Mouse (Mus musculus): ENCODE data around the gene Dnttip1. TPM values are rescaled to one million over a fixed set of nuclear protein-coding genes. Genes with fewer than 3 reads are reported as not detected.
"Not testable (repeated sequence)": the region's sequence is repeated elsewhere in the genome, so short reads cannot be mapped to it uniquely, and the experiment has no call there.

The Dnttip1 gene
- total RNA-seq, 2 experiments from 2014 or later: 34.5 to 37.5 TPM

DNA sequence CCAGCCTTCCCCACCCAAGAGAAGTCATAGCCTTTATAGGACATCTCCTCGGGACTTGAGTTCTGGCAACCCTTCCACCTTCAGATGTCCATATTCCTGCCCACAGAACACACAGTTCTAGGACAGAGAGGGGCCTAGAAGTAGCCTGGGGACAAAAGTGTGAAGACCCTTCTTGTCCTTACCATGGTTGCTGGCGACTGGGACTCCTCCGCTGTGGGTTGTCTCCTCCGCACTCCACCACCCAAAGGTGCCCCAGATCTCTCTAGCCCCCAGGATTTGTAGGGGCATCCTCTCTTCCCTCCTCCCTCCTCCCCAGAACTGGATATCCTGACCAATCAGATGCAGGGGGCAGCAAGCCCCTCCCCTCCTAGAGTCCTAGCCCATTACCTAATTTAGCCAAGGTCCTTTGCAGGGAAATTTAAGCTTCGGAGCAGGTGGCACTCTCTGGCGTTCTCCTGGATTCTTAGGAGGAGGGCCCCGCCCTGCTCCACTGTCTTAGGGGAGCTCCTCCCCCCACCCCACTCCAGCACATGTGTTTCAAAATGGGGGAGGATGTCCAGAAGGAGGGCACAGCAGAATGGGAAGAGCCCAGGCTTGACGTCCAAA is 33.8 kb downstream of the Dnttip1 start, which contains the start of gene Tnnc2:
Gene Tnnc2 (minus strand): TSS at position 487 of the 606 bp plus-strand sequence.
- DNase-seq (ENCODE audit: low spot score in 2 of 2): no peak

DNA sequence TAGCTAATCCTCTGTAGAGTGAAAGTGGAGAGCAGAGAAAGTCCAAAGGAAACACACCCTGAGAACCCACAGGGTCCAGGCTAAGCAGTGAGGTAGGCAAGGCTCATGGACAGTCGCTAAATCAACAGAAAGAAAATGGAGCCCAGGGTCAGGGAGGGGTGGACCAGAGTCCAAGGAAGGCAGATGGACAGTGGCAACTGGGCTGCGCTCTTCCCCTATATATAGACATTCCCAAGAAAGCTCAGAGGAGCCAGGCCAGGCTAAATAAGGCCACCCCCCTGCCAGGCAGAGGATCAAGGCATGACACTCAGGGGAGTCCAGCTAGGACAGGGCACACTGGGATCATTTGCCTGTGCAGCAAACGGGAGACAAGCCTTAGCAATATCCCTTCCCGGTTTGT is 36.1 kb downstream of the Dnttip1 start:
- no peak for DNase-seq (ENCODE audit: low spot score in 2 of 2)

DNA sequence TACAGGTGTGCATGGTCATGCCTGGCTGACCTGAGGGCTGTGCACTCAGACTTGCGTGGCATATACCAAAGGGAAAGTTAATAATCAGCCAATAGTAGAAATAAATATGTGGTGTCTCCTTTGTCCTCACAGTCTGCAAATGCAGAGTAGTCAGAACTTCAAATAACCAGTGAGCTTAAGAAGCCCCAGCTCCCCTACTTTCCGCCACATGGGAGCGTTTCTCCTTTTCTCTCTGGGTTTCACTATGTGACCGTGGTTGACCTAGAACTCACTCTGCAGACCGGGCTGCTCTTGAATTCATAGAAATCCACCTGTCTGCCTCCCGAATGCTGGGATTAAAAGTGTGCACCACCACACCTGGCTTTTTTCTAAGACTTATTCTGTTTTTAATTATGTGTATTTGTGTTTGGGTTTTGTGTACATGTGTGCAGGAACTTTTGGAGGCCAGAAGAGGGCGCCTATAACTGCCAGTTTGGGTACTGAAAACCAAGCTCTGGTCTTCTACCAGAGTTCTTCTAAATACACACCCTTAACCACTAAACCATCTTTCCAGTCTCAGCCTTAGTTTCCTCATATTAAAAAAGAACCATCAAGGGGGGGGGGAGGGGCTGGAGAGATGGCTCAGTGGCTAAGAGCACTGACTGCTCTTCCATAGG is 38.3 kb downstream of the Dnttip1 start:
- DNase-seq (ENCODE audit: low spot score in 2 of 2): no peak

DNA sequence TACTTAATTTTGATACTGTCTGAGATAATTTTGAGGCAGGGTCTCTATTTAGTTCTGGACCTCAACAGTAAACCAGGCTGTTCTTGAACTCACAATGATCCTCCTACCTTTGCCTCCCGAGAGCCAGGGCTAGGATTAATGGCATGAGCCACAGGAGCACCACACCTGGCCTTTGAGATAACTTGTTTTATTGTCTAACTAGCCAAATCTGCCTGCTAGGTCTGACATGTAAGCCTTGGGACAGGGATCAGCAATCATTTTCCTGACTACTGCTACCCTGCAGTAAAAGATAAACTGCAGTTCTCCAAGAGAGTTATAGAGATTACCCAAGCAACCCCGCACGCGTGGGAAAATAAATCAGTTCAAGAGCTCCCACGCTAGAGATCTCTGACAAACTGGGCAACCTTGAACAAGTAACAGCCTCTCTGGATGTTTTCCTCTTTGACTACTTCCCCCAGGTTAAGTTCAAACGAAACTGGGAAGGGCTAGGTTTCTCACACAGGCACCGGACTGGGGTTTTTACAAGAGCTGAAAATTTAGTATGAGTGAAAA is 39.2 kb downstream of the Dnttip1 start:
- no peak for DNase-seq (ENCODE audit: low spot score in 2 of 2)

DNA sequence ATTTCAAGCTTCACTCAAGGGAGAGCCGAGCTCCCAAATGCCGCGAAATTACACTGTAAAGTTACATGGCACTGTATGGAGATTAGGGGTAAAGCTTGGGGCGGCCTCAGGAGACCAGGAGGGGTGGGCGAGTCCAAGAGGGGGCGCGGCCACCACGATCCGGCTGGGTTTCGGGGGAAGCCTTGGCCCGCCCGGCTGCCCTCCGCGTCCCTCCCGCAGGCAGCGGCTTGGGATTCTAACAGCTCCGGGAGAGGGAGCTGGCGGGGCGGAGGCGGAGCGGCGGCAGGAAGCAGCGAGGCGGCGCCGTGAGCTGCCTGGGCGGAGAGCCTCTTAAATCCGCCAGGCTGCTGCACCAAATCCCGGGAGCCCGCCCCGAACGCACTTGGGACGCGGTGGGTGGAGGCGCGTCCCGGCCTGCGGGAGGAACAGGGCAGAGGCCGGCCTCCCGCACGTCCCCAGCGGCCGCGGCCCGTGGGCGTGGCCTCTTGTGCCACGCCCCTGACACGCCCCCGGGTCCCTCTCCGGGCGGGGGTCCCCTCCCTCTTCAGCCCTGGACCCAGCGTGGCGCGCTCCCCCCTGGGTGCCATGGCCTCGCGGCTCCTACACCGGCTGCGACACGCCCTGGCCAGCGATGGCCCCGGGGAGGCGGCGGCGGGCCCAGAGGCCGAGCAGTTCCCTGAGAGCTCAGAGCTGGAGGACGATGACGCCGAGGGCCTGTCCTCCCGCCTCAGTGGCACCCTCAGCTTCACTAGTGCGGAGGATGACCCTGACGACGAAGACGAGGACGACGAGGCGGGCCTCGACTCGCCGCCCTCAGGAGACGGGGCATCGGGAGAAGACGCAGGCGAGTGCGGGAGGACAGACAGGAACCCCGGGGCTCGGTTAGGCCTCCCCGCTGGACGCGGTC is 40.0 kb downstream of the Dnttip1 start, which contains the start of gene Snx21:
Gene Snx21 (plus strand): TSS at position 343 of the 907 bp plus-strand sequence.
- DNase-seq (ENCODE audit: low spot score in 2 of 2): peak; percentile 83 to 86

DNA sequence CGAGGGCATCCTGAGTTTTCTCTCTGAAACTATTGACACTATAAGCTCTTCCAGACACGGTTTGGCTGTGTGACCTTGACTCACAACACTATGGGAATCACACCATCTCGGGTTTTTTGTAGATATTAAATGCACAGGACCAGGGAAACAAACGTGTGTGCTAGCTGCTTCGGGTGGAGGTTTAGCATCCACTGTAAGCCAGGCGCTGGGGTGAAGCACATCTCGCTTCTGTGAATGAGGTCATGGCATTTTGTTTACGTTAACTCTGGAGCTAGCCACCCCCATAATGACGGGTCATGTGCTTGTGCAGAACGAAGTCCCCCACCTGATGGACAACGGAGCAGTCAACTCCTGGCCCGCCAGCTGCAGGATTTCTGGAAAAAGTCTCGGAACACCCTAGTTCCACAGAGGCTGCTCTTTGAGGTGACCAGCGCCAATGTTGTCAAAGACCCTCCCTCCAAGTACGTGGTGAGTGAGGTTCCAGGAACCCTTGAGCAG is 40.7 kb downstream of the Dnttip1 start:
- no peak for DNase-seq (ENCODE audit: low spot score in 2 of 2)

DNA sequence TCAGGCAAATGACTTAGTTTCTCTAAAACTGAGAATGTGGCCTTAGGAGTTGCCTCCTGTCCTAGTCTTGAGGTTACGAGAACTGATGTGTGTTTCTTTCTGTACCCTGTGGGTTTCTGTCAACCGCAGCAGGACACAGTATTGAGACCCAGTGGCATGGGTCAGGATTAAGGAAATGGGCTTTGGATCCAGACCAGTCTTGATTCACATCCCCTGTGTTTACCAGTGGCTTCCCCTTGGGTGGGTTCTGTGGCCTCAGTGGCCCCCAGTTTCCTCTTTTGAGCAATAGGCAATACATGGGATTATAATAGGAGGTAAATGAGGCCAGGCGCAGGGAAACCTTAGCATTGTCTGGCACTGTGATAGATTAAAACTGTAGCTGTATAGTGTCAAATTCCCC is 41.2 kb downstream of the Dnttip1 start:
- DNase-seq (ENCODE audit: low spot score in 2 of 2): no peak

DNA sequence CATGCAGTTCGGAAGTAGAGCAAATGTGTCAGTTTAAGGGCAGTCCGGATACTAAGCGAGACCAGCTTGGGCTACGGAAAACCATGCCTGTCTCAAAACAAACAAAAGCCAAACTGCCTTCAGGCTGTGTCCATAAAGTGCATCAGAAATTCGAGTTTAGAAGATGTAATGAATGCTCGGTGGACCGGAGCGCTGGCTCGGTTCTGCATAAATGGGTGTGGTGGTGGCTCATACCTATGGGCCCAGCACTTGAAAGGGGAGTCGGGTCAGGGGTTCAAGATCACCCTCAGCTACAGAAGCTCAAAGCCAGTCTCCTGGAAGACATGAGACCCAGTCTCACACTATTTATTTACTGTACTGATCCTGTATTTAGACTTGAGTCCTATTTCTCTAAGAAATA is 42.0 kb downstream of the Dnttip1 start:
- no peak for DNase-seq (ENCODE audit: low spot score in 2 of 2)

DNA sequence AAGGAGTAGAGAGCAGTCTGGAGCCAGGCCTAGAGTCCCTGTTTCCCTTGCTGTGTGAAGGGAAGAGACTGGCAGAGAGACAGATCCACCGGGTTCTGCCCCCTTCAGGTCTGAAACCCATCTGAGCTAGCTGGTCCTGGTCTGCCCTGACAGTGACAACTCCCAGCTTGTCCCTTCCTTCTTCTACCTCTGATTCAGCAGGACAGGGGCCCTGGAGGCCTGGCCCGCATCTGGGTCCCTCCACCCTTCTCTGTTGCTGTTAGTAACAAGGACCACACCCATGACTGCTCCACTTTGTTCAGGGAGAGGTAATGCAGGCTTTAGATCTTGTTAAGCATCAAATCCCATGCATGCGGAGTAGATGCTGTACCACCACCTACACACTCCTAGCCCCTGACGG is 42.6 kb downstream of the Dnttip1 start:
- DNase-seq (ENCODE audit: low spot score in 2 of 2): no peak

DNA sequence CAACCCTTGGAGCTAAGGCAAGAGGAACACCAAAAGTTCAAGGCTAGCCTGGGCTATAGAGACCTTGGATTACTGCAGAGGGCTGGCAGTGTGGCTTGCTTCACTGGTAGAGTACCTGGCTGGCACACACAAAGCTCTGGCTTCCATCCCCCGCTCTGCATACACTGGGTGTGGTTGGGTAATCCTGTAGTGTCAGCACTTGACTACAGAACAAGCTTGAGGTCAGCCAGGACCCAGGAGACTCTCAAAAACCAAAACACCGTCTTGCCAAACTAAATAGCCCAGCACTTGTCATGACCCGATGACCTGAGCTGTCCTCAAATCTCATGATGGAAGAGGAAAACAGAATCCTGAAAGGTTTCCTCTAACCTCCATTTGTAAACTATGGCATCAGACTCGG is 44.7 kb downstream of the Dnttip1 start:
- DNase-seq (ENCODE audit: low spot score in 2 of 2): no peak

DNA sequence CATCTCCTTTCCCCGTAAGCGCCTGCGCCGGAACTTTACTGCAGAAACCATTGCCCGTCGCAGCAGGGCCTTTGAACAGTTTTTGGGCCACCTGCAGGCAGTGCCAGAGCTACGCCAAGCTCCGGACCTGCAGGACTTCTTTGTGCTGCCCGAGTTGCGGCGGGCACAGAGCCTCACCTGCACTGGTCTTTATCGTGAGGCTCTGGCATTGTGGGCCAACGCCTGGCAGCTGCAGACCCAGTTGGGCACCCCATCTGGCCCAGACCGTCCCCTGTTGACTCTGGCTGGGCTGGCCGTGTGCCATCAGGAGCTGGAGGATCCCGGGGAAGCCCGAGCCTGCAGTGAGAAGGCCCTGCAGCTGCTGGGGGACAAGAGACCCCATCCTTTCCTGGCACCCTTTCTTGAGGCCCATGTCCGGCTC is 46.1 kb downstream of the Dnttip1 start:
- DNase-seq (ENCODE audit: low spot score in 2 of 2): no peak

DNA sequence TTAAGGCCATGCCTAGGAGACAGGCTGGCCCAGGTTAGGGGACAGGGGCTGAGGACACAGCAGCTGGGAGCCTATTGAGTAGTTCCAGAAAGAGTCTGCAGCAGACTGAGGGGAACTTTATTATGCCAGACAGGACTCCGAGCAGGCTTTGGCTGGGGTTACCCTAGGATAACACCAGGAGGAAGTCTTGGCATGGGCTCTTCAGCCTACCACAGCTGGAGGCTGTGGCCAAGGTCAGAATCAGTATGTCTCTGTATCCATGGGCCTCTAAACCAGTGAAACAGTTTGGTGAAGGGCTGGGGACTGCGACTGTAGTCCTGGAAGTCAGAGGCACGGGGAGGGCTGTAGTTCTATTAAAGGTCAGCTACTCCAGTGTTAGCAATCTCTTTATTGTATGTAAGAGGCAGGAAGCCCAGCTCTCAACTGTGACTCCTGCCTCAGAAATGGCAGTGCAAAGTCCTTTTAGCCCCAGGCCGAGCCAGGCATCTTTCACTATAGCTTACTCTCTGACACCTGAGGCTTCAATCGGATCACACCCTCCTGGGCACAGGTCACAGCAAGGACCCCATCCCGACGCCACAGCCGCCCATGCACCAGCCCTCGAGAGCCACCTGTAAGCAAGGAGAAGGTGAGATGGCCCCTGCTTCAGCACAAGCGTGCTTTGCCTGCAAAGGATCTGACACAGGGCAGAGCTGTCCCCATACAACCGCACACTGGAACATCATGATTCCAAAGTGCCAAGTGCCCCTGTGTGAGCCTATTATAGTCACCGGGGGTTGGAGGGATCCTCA is 46.8 kb downstream of the Dnttip1 start:
- no peak for DNase-seq (ENCODE audit: low spot score in 2 of 2)

DNA sequence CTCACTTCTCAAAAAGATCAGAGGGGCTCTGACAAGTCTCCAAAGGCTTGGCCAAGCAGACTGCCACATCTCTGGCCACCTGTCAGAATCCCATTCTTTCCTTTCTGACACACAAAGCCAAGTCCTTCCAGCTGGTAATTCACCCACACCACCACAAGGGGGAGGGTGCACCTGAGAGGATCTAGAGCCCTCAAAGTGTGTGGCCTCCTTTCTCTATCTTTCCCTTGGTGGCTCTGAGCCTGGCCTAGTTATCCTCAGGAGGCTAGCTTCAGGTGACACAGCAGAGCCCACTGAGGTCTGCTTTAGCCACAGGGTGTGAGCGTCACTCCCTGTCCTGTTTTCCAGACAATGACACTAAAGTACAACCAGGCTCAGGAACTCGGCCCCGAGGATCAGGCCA is 47.5 kb downstream of the Dnttip1 start:
- DNase-seq (ENCODE audit: low spot score in 2 of 2): peak; percentile 57 to 65

DNA sequence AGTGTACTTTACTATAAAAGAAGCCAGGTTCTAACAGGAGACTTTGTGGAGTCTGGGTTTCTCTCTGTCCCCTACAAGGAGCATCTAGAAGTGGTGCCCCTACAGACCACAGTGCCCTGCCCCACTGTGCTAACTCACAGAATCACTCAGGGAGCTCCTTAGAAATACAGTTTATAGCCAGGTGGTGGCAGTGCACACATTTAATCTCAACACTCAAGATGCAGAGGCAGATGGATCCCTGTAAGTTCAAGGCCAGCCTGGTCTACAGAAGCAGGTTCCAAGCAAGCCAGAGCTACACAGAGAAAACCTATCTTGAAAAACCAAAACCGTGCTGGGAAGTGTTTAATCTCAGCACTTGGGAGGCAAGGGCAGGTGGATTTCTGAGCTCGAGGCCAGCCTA is 48.0 kb downstream of the Dnttip1 start:
- DNase-seq (ENCODE audit: low spot score in 2 of 2): no peak

DNA sequence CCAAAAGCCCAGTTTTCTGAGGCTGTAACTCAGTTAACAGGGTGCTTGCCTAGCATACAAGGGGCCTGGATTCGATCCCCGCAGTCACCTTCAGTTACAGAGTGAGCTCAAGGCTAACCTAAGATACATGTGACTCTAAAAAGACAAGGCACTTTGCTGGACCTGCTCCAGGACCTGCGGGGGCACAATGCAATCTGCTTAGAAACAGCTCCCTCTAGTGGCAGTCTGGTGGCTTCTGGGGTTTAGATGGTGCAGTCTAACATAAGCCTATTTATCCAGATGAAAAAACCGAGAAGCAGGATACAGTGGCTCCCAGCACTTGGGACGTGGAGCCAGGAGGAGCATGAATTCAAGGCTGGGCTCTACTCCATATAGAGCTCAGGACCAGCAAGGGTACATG is 48.5 kb downstream of the Dnttip1 start:
- peak; percentile 84 to 85 for DNase-seq (ENCODE audit: low spot score in 2 of 2)

DNA sequence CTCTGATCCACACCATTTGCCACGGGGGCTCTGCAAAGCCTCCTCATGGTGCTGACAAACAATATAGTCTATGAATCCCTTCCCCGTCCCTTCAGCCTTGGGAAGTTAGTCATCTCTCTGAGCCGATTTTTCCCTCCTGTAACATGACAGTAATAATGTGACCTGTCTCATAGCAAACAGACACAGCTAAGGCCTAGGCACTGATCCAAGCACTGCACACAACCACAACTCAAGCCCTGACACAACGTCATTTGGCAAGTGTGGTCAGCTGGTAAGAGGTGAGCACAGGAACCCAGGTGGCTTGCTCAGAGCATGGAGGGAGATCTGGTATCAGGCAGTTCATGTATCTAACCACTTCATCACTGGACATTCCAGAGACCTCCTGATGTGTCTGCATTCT is 50.1 kb downstream of the Dnttip1 start:
- no peak for DNase-seq (ENCODE audit: low spot score in 2 of 2)

DNA sequence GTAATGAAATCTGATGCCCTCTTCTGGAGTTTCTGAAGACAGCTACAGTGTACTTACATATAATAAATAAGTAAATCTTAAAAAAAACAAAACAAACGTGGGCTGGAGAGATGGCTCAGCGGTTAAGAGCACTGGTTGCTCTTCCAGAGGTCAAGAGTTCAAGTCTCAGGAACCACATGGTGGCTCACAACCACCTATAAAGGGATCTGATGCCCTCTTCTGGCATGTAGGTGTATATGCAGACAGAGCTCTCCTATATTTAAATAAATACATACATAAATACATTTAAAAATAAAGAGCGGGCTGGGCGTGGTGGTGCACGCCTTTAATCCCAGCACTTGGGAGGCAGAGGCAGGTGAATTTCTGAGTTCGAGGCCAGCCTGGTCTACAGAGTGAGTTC is 52.8 kb downstream of the Dnttip1 start:
- not testable (repeated sequence) for DNase-seq (ENCODE audit: low spot score in 2 of 2)

DNA sequence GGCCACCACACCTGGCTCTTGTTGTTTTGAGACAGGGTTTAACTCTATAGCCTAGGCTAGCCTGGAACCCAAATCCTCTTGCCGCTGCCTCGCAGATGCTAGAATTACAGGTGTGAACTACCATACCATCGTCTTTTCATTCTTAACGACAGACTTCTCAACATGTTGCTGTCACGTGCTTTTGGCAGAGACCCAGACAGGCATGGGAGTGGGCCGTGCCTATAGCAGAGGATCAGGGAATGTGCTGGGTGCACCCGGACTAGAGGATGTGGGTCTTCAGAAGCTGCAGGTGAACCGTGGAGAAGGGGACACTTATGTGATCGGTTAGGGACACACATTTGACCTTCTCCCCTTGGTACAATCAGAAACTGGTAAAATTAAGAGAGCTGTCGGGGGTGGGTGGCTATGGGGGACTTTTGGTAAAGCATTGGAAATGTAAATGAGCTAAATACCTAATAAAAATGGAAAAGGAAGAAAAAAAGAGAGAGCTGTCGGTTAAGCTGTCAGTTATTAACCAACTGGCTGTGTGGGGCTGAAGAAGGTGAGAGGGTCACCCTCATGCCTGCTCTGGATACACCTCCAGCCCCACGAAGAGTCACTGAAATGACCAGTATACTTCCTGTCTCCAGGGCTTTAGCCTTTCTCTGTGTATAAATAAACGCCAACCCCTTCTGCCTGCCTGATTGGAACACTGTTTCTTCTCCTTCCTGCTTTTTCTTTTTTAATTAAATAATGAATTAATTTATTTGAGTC is 54.6 kb downstream of the Dnttip1 start:
- no peak for DNase-seq (ENCODE audit: low spot score in 2 of 2)

DNA sequence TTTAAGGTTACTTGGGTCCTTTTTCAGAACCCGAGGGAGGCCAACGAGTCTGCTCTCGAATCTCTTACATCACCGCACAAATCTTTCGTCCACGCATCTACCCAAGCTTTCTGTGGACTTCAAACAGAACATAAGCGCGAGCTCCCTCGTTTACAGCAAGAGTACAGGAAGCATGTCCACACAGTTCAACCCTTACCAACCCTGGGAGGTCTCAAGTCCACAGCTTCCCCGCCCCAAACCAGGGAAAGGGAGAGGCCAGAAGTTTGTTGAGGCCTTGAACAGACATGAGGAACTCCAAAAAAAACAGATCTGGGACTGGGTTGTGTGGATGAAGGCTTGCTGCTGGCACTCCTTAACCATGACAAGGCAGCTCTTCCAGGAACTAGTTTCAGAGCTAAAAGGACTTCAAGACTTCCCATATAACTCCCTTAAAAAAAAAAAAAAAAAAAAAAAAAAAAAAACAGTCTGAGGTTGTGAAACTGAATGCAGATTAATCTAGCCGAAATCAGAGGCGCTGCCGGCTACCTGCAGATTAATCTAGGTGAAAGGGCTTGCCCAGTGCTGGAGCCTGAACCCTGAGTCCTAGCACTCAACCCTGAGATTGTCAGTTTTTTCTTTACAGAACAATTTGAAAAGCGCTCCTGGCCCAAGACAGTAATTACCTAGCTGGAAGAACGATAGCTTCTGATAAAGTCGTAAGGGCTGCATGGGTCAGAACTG is 57.6 kb downstream of the Dnttip1 start:
- DNase-seq (ENCODE audit: low spot score in 2 of 2): no peak

Data from left cerebral cortex, adult 18-20 months (tissue).